Mouse (Mus musculus): Measurements from ENCODE around the gene Lias. TPM values are rescaled to one million over a fixed set of nuclear protein-coding genes. Genes with fewer than 3 reads are reported as not detected.

The Lias gene
- total and polyA plus RNA-seq, 3 experiments: 47.1 to 55.3 TPM; not detected in 1

- DNase-seq (ENCODE audit: low read depth, low spot score): no peak
- H3K9me3 ChIP-seq (replicated peaks; ENCODE audit: insufficient read depth, low read length): no peaks in the 10 kb centered on the region
- no peaks in the 10 kb centered on the region for H3K4me1 ChIP-seq (ENCODE audit: control insufficient read depth in 1 of 2, insufficient read depth in 2 of 2, low read length in 2 of 2)
- no peak for TF ChIP-seq RAD21 (IDR thresholded peaks at IDR 0.05; ENCODE audit: low read depth, low read length)
- no peak for TF ChIP-seq ELF1 (IDR thresholded peaks at IDR 0.05; ENCODE audit: low read depth, low read length)
- no peak for TF ChIP-seq TAL1 (IDR thresholded peaks at IDR 0.05; ENCODE audit: low read length)
- no peak for TF ChIP-seq RCOR1 (IDR thresholded peaks at IDR 0.05; ENCODE audit: low read depth, low read length)
- TF ChIP-seq EP300 (IDR thresholded peaks at IDR 0.05; ENCODE audit: low read depth in 1 of 2, low read length in 2 of 2): no peak
- TF ChIP-seq POLR2AphosphoS2 (IDR thresholded peaks at IDR 0.05; ENCODE audit: low read length): no peak
- TF ChIP-seq GATA1 (IDR thresholded peaks at IDR 0.05; ENCODE audit: low read depth, low read length): no peak
- H3K27me3 ChIP-seq (ENCODE audit: control insufficient read depth in 1 of 2, insufficient read depth in 2 of 2, low read length in 2 of 2): no peaks in the 10 kb centered on the region
- H3K9ac ChIP-seq (ENCODE audit: control insufficient read depth, low read depth, low read length, poor library complexity, severe bottlenecking): no peak overlapping the region
- H3K79me2 ChIP-seq (ENCODE audit: control insufficient read depth, insufficient read depth, low read length, poor library complexity): no peaks in the 10 kb centered on the region
- no peaks in the 10 kb centered on the region; a peak in 1 of 4 replicates for H3K36me3 ChIP-seq (ENCODE audit: control insufficient read depth in 1 of 2, insufficient read depth in 2 of 2, low read length in 2 of 2)
- H3K27ac ChIP-seq (ENCODE audit: control insufficient read depth, low read depth, low read length): no peak overlapping the region
- H3K4me3 ChIP-seq (ENCODE audit: control insufficient read depth in 1 of 2, insufficient read depth in 1 of 2, low read depth in 2 of 2, low read length in 2 of 2): no peak overlapping the region
Observed at GRCm38 (mm10) chr5:65457846-65458245, 66.5 kb downstream of the Lias start.

GRCm38 (mm10) chr5:65459454-65459853 lies 68.2 kb downstream of the Lias start:
- Histone ChIP-seq H3K27me3 (ENCODE audit: control insufficient read depth in 1 of 2, insufficient read depth in 2 of 2, low read length in 2 of 2) (no peaks in the 10 kb centered on the region), H3K9ac (ENCODE audit: control insufficient read depth, low read depth, low read length, poor library complexity, severe bottlenecking) (no peak overlapping the region), H3K4me3 (ENCODE audit: control insufficient read depth in 1 of 2, insufficient read depth in 1 of 2, low read depth in 2 of 2, low read length in 2 of 2) (no peak overlapping the region), H3K79me2 (ENCODE audit: control insufficient read depth, insufficient read depth, low read length, poor library complexity) (no peaks in the 10 kb centered on the region), H3K4me1 (ENCODE audit: control insufficient read depth in 1 of 2, insufficient read depth in 2 of 2, low read length in 2 of 2) (no peaks in the 10 kb centered on the region), H3K9me3 (replicated peaks; ENCODE audit: insufficient read depth, low read length) (no peaks in the 10 kb centered on the region), H3K36me3 (ENCODE audit: control insufficient read depth in 1 of 2, insufficient read depth in 2 of 2, low read length in 2 of 2) (no peaks in the 10 kb centered on the region; a peak in 1 of 4 replicates), H3K27ac (ENCODE audit: control insufficient read depth, low read depth, low read length) (no peak overlapping the region)
- TF ChIP-seq UBTF (IDR thresholded peaks at IDR 0.05; ENCODE audit: borderline replicate concordance, insufficient read depth, low read depth, low read length) (no peak), BHLHE40 (IDR thresholded peaks at IDR 0.05; ENCODE audit: borderline replicate concordance, low read depth, low read length) (no peak), NRF1 (IDR thresholded peaks at IDR 0.05; ENCODE audit: insufficient read depth, low read depth, low read length, poor library complexity, severe bottlenecking) (no peak), JUND (IDR thresholded peaks at IDR 0.05; ENCODE audit: low read depth, low read length) (no peak), CHD1 (IDR thresholded peaks at IDR 0.05; ENCODE audit: low read depth, low read length) (no peak), CTCF (IDR thresholded peaks at IDR 0.05 in 2 of 3, conservative IDR thresholded peaks at IDR 0.05 in 1 of 3; ENCODE audit: control insufficient read depth in 1 of 3, insufficient read depth in 1 of 3, low read depth in 2 of 3, low read length in 3 of 3, poor library complexity in 1 of 3, severe bottlenecking in 1 of 3) (no peak), POLR2AphosphoS2 (IDR thresholded peaks at IDR 0.05; ENCODE audit: low read length) (no peak), POLR2AphosphoS5 (IDR thresholded peaks at IDR 0.05; ENCODE audit: borderline replicate concordance, low read depth, low read length) (no peak), TCF12 (IDR thresholded peaks at IDR 0.05; ENCODE audit: low read depth, low read length) (no peak), RAD21 (IDR thresholded peaks at IDR 0.05; ENCODE audit: low read depth, low read length) (no peak), MXI1 (IDR thresholded peaks at IDR 0.05; ENCODE audit: low read depth, low read length) (no peak), SIN3A (IDR thresholded peaks at IDR 0.05; ENCODE audit: low read length) (no peak), ELF1 (IDR thresholded peaks at IDR 0.05; ENCODE audit: low read depth, low read length) (no peak), ZC3H11A (IDR thresholded peaks at IDR 0.05; ENCODE audit: low read depth, low read length) (no peak), ETS1 (IDR thresholded peaks at IDR 0.05; ENCODE audit: low read depth, low read length) (no peak)
- no peak for DNase-seq (ENCODE audit: low read depth, low spot score)

Other genes starting within 250 kb of the Lias start
- gene Wdr19, start 191.8 kb upstream of the Lias start, total RNA-seq (2012; rRNA removed): 0.27 and 0.52 TPM in 2 replicates
- gene Wdr19, start 191.8 kb upstream of the Lias start, polyA plus RNA-seq (2012; ENCODE audit: insufficient read depth in 1 of 2, insufficient read length in 2 of 2, low read depth in 1 of 2, low replicate concordance in 2 of 2, missing spikeins in 1 of 2): under 1 TPM in 1 of 2 experiments, not detected in 1; 0.81 TPM
- 50.2 and 50.6 TPM in 2 replicates for gene Rfc1, start 55.8 kb upstream of the Lias start, total RNA-seq (2012; rRNA removed)
- gene Rfc1, start 55.8 kb upstream of the Lias start, polyA plus RNA-seq (2012; ENCODE audit: insufficient read depth in 1 of 2, insufficient read length in 2 of 2, low read depth in 1 of 2, low replicate concordance in 2 of 2, missing spikeins in 1 of 2): 1,000 to 10,000 TPM in 1 of 2 experiments, 10 to 100 TPM in 1; 51.5 to 2,723 TPM
- not detected in 2 replicates for gene Klb, start 43.2 kb upstream of the Lias start, total RNA-seq (2012; rRNA removed)
- under 1 TPM in 1 of 2 experiments, not detected in 1; 0.04 TPM for gene Klb, start 43.2 kb upstream of the Lias start, polyA plus RNA-seq (2012; ENCODE audit: insufficient read depth in 1 of 2, insufficient read length in 2 of 2, low read depth in 1 of 2, low replicate concordance in 2 of 2, missing spikeins in 1 of 2)
- 2,063 and 2,181 TPM in 2 replicates for gene Rpl9, start 53 bp upstream of the Lias start, total RNA-seq (2012; rRNA removed)
- 1,000 to 10,000 TPM in 1 of 2 experiments, not detected in 1; 1,251 TPM for gene Rpl9, start 53 bp upstream of the Lias start, polyA plus RNA-seq (2012; ENCODE audit: insufficient read depth in 1 of 2, insufficient read length in 2 of 2, low read depth in 1 of 2, low replicate concordance in 2 of 2, missing spikeins in 1 of 2)
- gene Ugdh, start 44.5 kb downstream of the Lias start, total RNA-seq (2012; rRNA removed): 9.5 and 10.2 TPM in 2 replicates
- gene Ugdh, start 44.5 kb downstream of the Lias start, polyA plus RNA-seq (2012; ENCODE audit: insufficient read depth in 1 of 2, insufficient read length in 2 of 2, low read depth in 1 of 2, low replicate concordance in 2 of 2, missing spikeins in 1 of 2): 10 to 100 TPM in 1 of 2 experiments, not detected in 1; 31.3 TPM
- gene Gm43552, start 101.3 kb downstream of the Lias start, total RNA-seq (2012; rRNA removed): not detected in 2 replicates
- 1 to 10 TPM in 1 of 2 experiments, not detected in 1; 1.7 TPM for gene Gm43552, start 101.3 kb downstream of the Lias start, polyA plus RNA-seq (2012; ENCODE audit: insufficient read depth in 1 of 2, insufficient read length in 2 of 2, low read depth in 1 of 2, low replicate concordance in 2 of 2, missing spikeins in 1 of 2)
- 17.9 and 18.8 TPM in 2 replicates for gene Smim14, start 145.7 kb downstream of the Lias start, total RNA-seq (2012; rRNA removed)
- gene Smim14, start 145.7 kb downstream of the Lias start, polyA plus RNA-seq (2012; ENCODE audit: insufficient read depth in 1 of 2, insufficient read length in 2 of 2, low read depth in 1 of 2, low replicate concordance in 2 of 2, missing spikeins in 1 of 2): 10 to 100 TPM in 1 of 2 experiments, not detected in 1; 29.8 TPM
- 52.9 and 65.5 TPM in 2 replicates for gene Ube2k, start 145.7 kb downstream of the Lias start, total RNA-seq (2012; rRNA removed)
- 100 to 1,000 TPM in 1 of 2 experiments, not detected in 1; 231 TPM for gene Ube2k, start 145.7 kb downstream of the Lias start, polyA plus RNA-seq (2012; ENCODE audit: insufficient read depth in 1 of 2, insufficient read length in 2 of 2, low read depth in 1 of 2, low replicate concordance in 2 of 2, missing spikeins in 1 of 2)

Data from MEL (cell line).